Mouse (Mus musculus): ENCODE data around the gene Gm9999.

DNA sequence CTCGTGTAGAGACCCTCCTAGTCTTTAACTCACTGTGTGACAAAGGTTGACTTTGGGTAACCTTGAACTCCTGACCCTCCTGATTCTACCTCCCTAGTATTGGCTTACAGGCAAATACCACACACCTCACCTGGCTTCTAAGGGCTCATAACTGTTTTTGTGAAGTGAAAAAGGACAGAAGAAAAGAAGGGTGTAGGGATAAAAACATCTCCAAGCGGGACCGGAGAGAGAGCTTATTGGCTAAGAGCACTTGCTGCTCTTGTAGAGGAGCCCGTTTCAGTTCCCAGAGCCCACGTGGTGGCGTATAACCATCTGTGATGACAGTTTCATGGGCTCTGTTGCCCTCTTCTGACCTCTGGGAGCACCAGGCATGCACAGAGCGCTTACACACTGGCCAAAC, 33.8 kb downstream of the Gm9999 start:
- TF ChIP-seq CTCF (IDR thresholded peaks at IDR 0.05; ENCODE audit: low read depth): no peak
- no peak for TF ChIP-seq EP300 (optimal IDR thresholded peaks at IDR 0.05)

Data from stomach, postnatal 0 days (tissue).